Mouse (Mus musculus): Measurements from ENCODE around the gene Pecam1. TPM values are rescaled to one million over a fixed set of nuclear protein-coding genes. Genes with fewer than 3 reads are reported as not detected.
A peak's percentile ranks its signal among the peaks of the same experiment; 100 is the strongest.

Pecam1 gene
- total and polyA plus RNA-seq, 3 experiments: 18.4 to 22.3 (median 19.2) TPM

DNA sequence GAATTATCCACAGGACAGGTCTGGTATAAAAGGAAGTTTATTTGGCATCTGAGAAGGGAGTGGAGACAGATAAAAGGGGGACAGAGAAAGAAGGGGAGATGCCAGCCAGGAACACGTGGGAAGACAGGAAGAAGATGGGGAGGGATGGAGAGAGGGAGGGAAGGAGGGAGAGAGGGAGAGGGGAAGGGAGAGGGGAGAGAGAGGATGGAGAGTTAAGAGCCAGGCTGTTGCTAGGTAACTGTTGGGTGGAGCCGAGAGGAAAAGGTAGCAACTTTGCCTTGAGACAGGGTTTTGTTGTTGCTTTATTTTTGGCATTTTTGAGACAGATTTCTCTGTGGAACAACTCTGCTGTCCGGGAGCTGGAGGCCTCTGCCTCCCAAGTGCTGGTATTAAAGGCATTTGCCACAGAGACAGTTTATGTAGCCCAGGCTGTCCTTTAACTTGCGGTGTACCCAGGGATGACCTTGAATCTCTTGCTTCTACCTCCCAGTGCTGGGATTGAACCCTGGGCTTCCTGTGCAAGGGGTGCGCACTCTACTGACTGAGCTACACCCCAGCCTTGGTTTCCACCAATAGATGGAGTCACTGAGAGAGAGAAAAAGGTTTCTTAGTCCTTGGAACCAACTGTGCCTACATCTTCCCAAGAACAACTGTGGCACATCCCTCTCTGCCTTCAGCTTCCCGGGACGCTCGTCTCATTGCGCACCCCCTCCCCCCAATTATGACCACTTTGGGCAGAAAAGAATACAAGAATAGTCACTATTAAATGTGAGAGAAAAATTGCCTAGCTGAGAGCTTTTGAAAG, 111.7 kb downstream of the Pecam1 start:
- Histone ChIP-seq H3K27me3 (replicated peaks) (peaks cover 2% of the 10 kb centered on the region), H3K4me3 (replicated peaks in 1 of 3; ENCODE audit: low read depth in 2 of 3, low read length in 2 of 3, poor library complexity in 1 of 3) (no peak overlapping the region), H3K4me1 (ENCODE audit: control insufficient read depth in 1 of 2, insufficient read depth in 2 of 2) (no peaks in the 10 kb centered on the region), H3K27ac (ENCODE audit: insufficient read depth, low read depth) (no peak overlapping the region), H3K9me3 (replicated peaks; ENCODE audit: low read length) (peaks cover 5% of the 10 kb centered on the region), H3K79me2 (replicated peaks; ENCODE audit: control insufficient read depth, extremely low read depth, insufficient read depth, poor library complexity, severe bottlenecking) (no peaks in the 10 kb centered on the region), H3K9ac (ENCODE audit: insufficient read depth, low read depth) (no peak overlapping the region), H3K36me3 (replicated peaks in 1 of 2; ENCODE audit: control insufficient read depth in 1 of 2, insufficient read depth in 1 of 2, low read length in 1 of 2) (no peaks in the 10 kb centered on the region), H3K4me2 (ENCODE audit: insufficient read depth, low read depth, poor library complexity, severe bottlenecking) (no peak overlapping the region)
- no peak for TF ChIP-seq NRF1 (IDR thresholded peaks at IDR 0.05; ENCODE audit: low read depth, low read length)
- 0 out of 4 replicates have a peak, but pooled peaks of 1 of the 2 experiments have one; percentile 3 for TF ChIP-seq CTCF (conservative IDR thresholded peaks at IDR 0.05 in 1 of 2, IDR thresholded peaks at IDR 0.05 in 1 of 2; ENCODE audit: low read depth in 2 of 2, low read length in 2 of 2)
- DNase-seq (ENCODE audit: extremely low read depth): no peak
- in situ Hi-C loops (cut with MboI; ENCODE audit: low pct_ligation_motif_present, low pct_unique_long_range_greater_than_20kb, low sequenced_read_pairs): loop anchor here (25.0 kb wide), 1 partner anchor 324 kb away; no protein-coding TSS in a partner anchor
- dilution Hi-C loops (cut with MboI; ENCODE audit: extremely low pct_ligation_motif_present, extremely low pct_unique_long_range_greater_than_20kb, low sequenced_read_pairs): no loop called here

DNA sequence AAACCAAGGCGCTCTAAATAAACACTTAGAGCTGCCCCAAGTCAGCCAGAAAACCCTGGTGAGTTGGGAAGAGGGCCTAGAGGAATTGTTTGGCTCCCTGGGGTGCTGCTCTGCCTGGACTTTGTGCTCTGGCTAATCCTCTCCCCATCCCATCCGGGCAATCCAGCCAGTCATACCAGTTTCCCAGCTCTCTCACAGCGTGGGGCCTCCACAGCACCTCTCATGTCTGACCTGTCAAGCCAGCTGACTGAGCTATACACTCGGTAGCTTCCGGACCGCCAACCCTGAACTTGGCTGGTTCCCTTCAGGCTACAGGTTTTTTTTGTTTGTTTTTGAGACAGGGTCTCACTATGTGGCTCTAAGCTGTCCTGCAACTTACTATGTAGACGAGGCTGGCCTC, 112.7 kb downstream of the Pecam1 start:
- Histone ChIP-seq H3K4me2 (ENCODE audit: insufficient read depth, low read depth, poor library complexity, severe bottlenecking) (no peak overlapping the region), H3K27me3 (replicated peaks) (peaks cover 2% of the 10 kb centered on the region), H3K4me1 (ENCODE audit: control insufficient read depth in 1 of 2, insufficient read depth in 2 of 2) (no peaks in the 10 kb centered on the region), H3K9me3 (replicated peaks; ENCODE audit: low read length) (peaks cover 4% of the 10 kb centered on the region), H3K36me3 (replicated peaks in 1 of 2; ENCODE audit: control insufficient read depth in 1 of 2, insufficient read depth in 1 of 2, low read length in 1 of 2) (no peaks in the 10 kb centered on the region), H3K79me2 (replicated peaks; ENCODE audit: control insufficient read depth, extremely low read depth, insufficient read depth, poor library complexity, severe bottlenecking) (no peaks in the 10 kb centered on the region), H3K9ac (ENCODE audit: insufficient read depth, low read depth) (no peak overlapping the region), H3K4me3 (replicated peaks in 1 of 3; ENCODE audit: low read depth in 2 of 3, low read length in 2 of 3, poor library complexity in 1 of 3) (no peak overlapping the region), H3K27ac (ENCODE audit: insufficient read depth, low read depth) (no peak overlapping the region)
- dilution Hi-C loops (cut with MboI; ENCODE audit: extremely low pct_ligation_motif_present, extremely low pct_unique_long_range_greater_than_20kb, low sequenced_read_pairs) (no loop called here), in situ Hi-C loops (cut with MboI; ENCODE audit: low pct_ligation_motif_present, low pct_unique_long_range_greater_than_20kb, low sequenced_read_pairs) (loop anchor here (25.0 kb wide), 1 partner anchor 325 kb away; no protein-coding TSS in a partner anchor)
- no peak for TF ChIP-seq E2F4 (IDR thresholded peaks at IDR 0.05; ENCODE audit: insufficient replicate concordance, low read depth, low read length)
- no peak for DNase-seq (ENCODE audit: extremely low read depth)

DNA sequence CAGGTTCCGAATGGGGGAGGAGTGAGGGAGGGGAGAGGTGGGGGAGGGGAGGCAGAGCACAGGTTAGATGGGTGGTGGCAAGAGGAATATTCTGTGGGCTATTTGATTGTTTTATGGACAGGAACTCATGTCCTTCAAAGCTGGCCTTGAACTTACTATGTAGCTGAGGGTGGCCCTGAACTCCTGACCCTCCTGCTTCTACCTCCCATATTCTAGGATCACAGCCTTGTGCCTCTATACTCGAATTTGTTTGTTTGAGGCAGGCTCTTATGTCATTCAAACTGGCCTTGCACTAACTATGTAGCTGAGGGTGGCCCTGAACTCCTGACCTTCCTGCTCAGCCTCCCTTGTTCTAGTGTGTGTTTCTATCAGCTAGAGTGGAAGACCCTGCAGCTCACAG, 114.5 kb downstream of the Pecam1 start:
- DNase-seq (ENCODE audit: extremely low read depth): no peak
- no peaks in the 10 kb centered on the region for H3K36me3 ChIP-seq (replicated peaks in 1 of 2; ENCODE audit: control insufficient read depth in 1 of 2, insufficient read depth in 1 of 2, low read length in 1 of 2)
- H3K4me1 ChIP-seq (ENCODE audit: control insufficient read depth in 1 of 2, insufficient read depth in 2 of 2): no peaks in the 10 kb centered on the region
- no peaks in the 10 kb centered on the region for H3K79me2 ChIP-seq (replicated peaks; ENCODE audit: control insufficient read depth, extremely low read depth, insufficient read depth, poor library complexity, severe bottlenecking)
- H3K27ac ChIP-seq (ENCODE audit: insufficient read depth, low read depth): no peak overlapping the region
- H3K9ac ChIP-seq (ENCODE audit: insufficient read depth, low read depth): no peak overlapping the region
- H3K4me3 ChIP-seq (replicated peaks in 1 of 3; ENCODE audit: low read depth in 2 of 3, low read length in 2 of 3, poor library complexity in 1 of 3): no peak overlapping the region
- H3K27me3 ChIP-seq (replicated peaks): peaks cover 2% of the 10 kb centered on the region
- H3K4me2 ChIP-seq (ENCODE audit: insufficient read depth, low read depth, poor library complexity, severe bottlenecking): no peak overlapping the region
- in situ Hi-C loops (cut with MboI; ENCODE audit: low pct_ligation_motif_present, low pct_unique_long_range_greater_than_20kb, low sequenced_read_pairs): loop anchor here (25.0 kb wide), 1 partner anchor 326 kb away; no protein-coding TSS in a partner anchor
- H3K9me3 ChIP-seq (replicated peaks; ENCODE audit: low read length): peaks cover 4% of the 10 kb centered on the region
- dilution Hi-C loops (cut with MboI; ENCODE audit: extremely low pct_ligation_motif_present, extremely low pct_unique_long_range_greater_than_20kb, low sequenced_read_pairs): no loop called here
- no peak for TF ChIP-seq ELF1 (IDR thresholded peaks at IDR 0.05; ENCODE audit: low read depth, low read length)
- TF ChIP-seq CHD2 (IDR thresholded peaks at IDR 0.05; ENCODE audit: low read length): no peak
- TF ChIP-seq ZMIZ1 (IDR thresholded peaks at IDR 0.05; ENCODE audit: low read depth, low read length): no peak
- TF ChIP-seq RCOR1 (conservative IDR thresholded peaks at IDR 0.05; ENCODE audit: low read depth, low read length): no peak
- no peak for TF ChIP-seq TCF12 (IDR thresholded peaks at IDR 0.05; ENCODE audit: low read depth, low read length)
- TF ChIP-seq IRF4 (IDR thresholded peaks at IDR 0.05; ENCODE audit: low read depth, low read length): no peak
- TF ChIP-seq MEF2A (IDR thresholded peaks at IDR 0.05; ENCODE audit: borderline replicate concordance, low read depth, low read length): no peak

All from CH12.LX (cell line).